Mouse (Mus musculus) natural killer cell, adult 2 months (primary cell): ENCODE results near the gene Rpa2.

Experiments
- DNase-seq, 2 experiments: peaks; one replicate each; pipeline ENCODE4 v3.0.0; 2022; ENCODE audit warnings: low spot score in 2 of 2

Rpa2 gene

GRCm38 (mm10) chr4:132803876-132804275, 35.7 kb downstream of the Rpa2 start:
- DNase-seq = no peak

- DNase-seq = peak; percentile 29 to 53
Observed at GRCm38 (mm10) chr4:132804331-132804730, 36.2 kb downstream of the Rpa2 start.

DNA sequence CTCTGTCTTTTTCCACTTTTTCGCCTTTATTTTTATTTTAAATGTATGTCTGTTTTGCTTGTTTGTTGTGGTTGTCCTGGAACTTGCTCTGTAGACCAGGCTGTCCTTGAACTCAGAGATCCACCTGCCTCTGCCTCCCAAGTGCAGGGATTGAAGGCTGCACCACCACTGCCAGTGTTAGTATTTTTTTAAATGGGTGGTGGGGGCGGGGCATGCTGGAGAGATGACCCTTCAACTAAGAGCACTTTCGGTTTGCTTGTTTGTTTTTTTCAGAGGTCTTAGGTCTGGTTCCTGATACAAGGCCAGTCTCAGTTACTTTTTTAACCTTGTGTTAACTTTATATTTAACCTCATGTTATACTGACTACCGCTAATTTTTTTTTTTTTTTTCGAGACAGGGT, 37.0 kb downstream of the Rpa2 start:
- DNase-seq = no peak

- no peak for DNase-seq
Observed at GRCm38 (mm10) chr4:132805599-132806197, 37.6 kb downstream of the Rpa2 start.

GRCm38 (mm10) chr4:132806620-132807191, 38.6 kb downstream of the Rpa2 start:
- no peak for DNase-seq

GRCm38 (mm10) chr4:132807771-132808641, 39.9 kb downstream of the Rpa2 start:
- peak; percentile 41 to 71 for DNase-seq

DNA sequence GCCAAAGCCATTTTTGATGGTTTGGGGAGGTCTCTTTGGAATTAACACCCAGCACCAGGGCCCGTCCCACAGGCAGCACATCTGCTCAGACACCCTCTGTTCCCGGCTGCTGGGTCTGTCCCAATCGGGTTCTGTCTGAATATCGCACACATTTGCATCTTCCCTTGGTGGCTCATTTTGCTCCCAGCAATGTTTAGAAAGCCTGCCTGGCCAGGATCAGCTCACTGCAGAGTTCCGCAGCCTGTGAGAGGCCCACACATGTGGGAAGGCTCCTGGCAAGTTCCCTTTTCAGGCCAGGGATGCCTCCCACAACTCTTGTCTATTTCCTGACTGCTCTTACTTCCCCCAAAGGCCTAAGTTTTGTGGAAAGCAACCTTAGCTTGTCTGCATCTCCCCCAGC, 41.5 kb downstream of the Rpa2 start:
- no peak for DNase-seq

- no peak for DNase-seq
Observed at GRCm38 (mm10) chr4:132816404-132816803, 48.3 kb downstream of the Rpa2 start.

- no peak for DNase-seq
Observed at GRCm38 (mm10) chr4:132816855-132817254, 48.7 kb downstream of the Rpa2 start.

- DNase-seq = no peak
Observed at GRCm38 (mm10) chr4:132818442-132818841, 50.3 kb downstream of the Rpa2 start.

DNA sequence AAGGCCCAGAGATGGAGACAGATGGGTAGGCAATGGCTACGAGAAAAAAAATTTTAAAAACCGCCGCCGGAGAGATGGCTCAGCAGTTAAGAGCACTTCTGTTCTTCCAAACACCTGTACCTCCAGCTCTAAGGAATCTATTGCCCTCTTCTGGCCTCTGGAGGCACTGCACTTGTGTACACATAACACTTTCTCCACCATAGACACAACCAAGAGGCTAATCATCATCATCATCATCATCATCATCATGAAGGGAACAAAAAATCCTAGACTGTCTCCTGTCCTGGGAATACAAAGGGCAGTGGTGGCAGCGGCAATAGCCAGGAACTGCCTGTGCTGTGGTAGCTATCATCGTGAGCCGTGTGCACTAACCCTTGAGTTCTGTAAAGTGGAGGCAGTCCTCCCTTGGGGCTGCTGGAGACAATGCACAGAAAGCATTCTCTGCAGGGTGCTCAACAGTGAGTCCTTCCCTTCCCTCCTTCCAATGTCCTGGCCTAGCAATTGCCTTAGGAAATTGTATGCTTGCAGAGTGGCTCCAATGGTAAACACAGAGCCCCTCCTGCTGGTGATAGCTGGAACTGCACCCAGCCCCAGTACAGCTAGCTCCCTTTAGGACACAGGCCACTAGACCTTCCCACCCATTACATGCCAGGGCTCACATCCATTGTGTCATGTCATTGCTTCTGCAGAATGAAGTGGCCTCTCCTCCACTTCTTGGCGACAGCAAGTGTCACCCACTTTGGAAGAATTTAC, 55.7 kb downstream of the Rpa2 start:
- peak; percentile 71 to 82 for DNase-seq
